Mouse (Mus musculus) C2C12 (cell line): ENCODE measurements around the gene Pole2.
"Not testable (repeated sequence)": the region's sequence is repeated elsewhere in the genome, so short reads cannot be mapped to it uniquely, and the experiment has no call there.

Experiments
- CEBPB ChIP-seq: IDR thresholded peaks from one replicate; pipeline ENCODE4 v1.6.1; 2011; ENCODE audit warnings: low read depth, mild to moderate bottlenecking, control low read depth, moderate library complexity
- CTCF ChIP-seq: IDR thresholded peaks from one replicate; pipeline ENCODE4 v1.5.1; 2011; ENCODE audit not compliant: control insufficient read depth, insufficient read depth, insufficient read length
- MAX ChIP-seq: IDR thresholded peaks from one replicate; pipeline ENCODE4 v1.6.1; 2011; ENCODE audit warnings: mild to moderate bottlenecking, control low read depth
- USF1 ChIP-seq: IDR thresholded peaks from one replicate; pipeline ENCODE4 v1.6.1; 2011; ENCODE audit warnings: low read depth, mild to moderate bottlenecking, control low read depth, moderate library complexity

DNA sequence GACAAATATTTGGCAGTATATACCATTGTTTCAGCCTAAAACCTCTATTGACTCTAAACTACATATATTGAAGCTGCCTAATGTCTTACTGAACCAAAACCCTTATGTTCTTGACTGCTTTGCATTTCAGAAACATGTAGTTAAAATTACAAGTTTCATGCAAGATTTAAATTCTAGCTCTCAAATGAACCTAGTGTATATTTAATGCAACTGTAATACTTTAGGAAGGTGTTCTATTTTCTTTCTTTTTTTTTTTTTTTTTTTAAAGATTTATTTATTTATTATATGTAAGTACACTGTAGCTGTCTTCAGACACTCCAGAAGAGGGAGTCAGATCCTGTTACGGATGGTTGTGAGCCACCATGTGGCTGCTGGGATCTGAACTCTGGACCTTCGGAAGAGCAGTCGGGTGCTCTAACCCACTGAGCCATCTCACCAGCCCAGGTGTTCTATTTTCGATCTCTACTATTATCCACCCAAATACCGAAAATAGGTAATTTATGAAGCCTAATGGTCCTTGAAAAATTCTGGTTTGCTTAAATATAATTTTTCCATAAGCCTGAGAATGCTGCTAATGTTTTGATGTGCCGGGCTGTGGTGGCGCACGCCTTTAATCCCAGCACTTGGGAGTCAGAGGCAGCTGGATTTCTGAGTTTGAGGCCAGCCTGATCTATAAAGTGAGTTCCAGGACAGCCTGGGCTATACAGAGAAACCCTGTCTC lies 61.0 kb downstream of the Pole2 start:
- not testable (repeated sequence) for TF ChIP-seq CTCF, MAX, CEBPB, USF1
